ENCODE assay signal across 9 mouse cellular contexts in genomic region chr2:163253248-163254099, GRCm38 (mm10). TPM values are rescaled to one million over a fixed set of nuclear protein-coding genes. Genes with fewer than 3 reads are reported as not detected.
A peak's percentile ranks its signal among the peaks of the same experiment; 100 is the strongest.
DNase-seq lines count a peak whose midpoint lies in the region; ATAC-seq and TF ChIP-seq lines count a peak whose summit lies in the region.
"Had no signal": no experiment of that assay in that cellular context is flagged by ENCODE, and none has a peak within 500 bp of the region (broad histone marks: within the 10 kb centered on the region; RNA-seq: fewer than 3 reads in every experiment).

No protein-coding gene starts in this region.

- no peaks in the 10 kb centered on the region for H3K4me1 ChIP-seq in heart, postnatal 0 days (ENCODE audit: control insufficient read depth, insufficient read depth)
- H3K4me1 ChIP-seq in hindbrain, embryonic 15.5 days (replicated peaks), result peaks cover 12% of the 10 kb centered on the region
- no peaks in the 10 kb centered on the region for H3K4me1 ChIP-seq in neural tube, embryonic 14.5 days (ENCODE audit: control insufficient read depth, insufficient read depth, low read length)

- no peaks in the 10 kb centered on the region for H3K27me3 ChIP-seq in heart, postnatal 0 days (ENCODE audit: control insufficient read depth, insufficient read depth, low read length)
- 0 out of 2 replicates have a peak, but pooled peaks cover 2% of the 10 kb centered on the region for H3K27me3 ChIP-seq in hindbrain, embryonic 15.5 days
- no peaks in the 10 kb centered on the region; the same call in 1 of the 2 replicates for H3K27me3 ChIP-seq in neural tube, embryonic 14.5 days (ENCODE audit: control insufficient read depth, insufficient read depth, low read length)

- no peak for DNase-seq in heart, postnatal 0 days (ENCODE audit: low spot score)
- DNase-seq in heart, adult 8-10 months (ENCODE audit: low spot score), result no peak
- DNase-seq in CD4-positive, CD25-positive, alpha-beta regulatory T cell, adult 2 months (ENCODE audit: low read depth, low spot score), result peak; percentile 67
- DNase-seq in adrenal gland, postnatal 10 days, result no peak
- no peak for DNase-seq in right cerebral cortex, postnatal 4 days
- no peak for DNase-seq in embryo, embryonic 9.5 days (ENCODE audit: extremely low spot score)

- 65% methylated on average over 22 of the region's 22 CpGs for WGBS in heart, postnatal 0 days
- 57% methylated on average over 22 of the region's 22 CpGs for WGBS in hindbrain, embryonic 15.5 days
- 67% methylated on average over 22 of the region's 22 CpGs for WGBS in neural tube, embryonic 14.5 days

- no peak overlapping the region for H3K4me3 ChIP-seq in heart, postnatal 0 days (ENCODE audit: low read depth, low read length)
- no peak overlapping the region for H3K4me3 ChIP-seq in hindbrain, embryonic 15.5 days
- no peak overlapping the region for H3K4me3 ChIP-seq in neural tube, embryonic 14.5 days (ENCODE audit: low read depth, low read length)

- no peaks in the 10 kb centered on the region for H3K9me3 ChIP-seq in heart, postnatal 0 days (replicated peaks; ENCODE audit: control insufficient read depth, low read length)
- H3K9me3 ChIP-seq in hindbrain, embryonic 15.5 days, result no peaks in the 10 kb centered on the region
- H3K9me3 ChIP-seq in neural tube, embryonic 14.5 days (ENCODE audit: control insufficient read depth, low read length), result no peaks in the 10 kb centered on the region

- no peaks in the 10 kb centered on the region for H3K36me3 ChIP-seq in heart, postnatal 0 days (replicated peaks; ENCODE audit: control insufficient read depth, insufficient read depth, low read length)
- no peaks in the 10 kb centered on the region for H3K36me3 ChIP-seq in hindbrain, embryonic 15.5 days
- H3K36me3 ChIP-seq in neural tube, embryonic 14.5 days (ENCODE audit: control insufficient read depth, insufficient read depth, low read length), result no peaks in the 10 kb centered on the region

- H3K27ac ChIP-seq in heart, postnatal 0 days (ENCODE audit: low read depth), result no peak overlapping the region; the same call in 1 of the 2 replicates
- peak overlapping the region; percentile 71 for H3K27ac ChIP-seq in hindbrain, embryonic 15.5 days (replicated peaks)
- H3K27ac ChIP-seq in neural tube, embryonic 14.5 days (ENCODE audit: low read depth, low read length), result peak overlapping the region; percentile 58; the same call in 1 of the 2 replicates

- peak overlapping the region; percentile 30; the same call in 1 of the 2 replicates for H3K4me2 ChIP-seq in heart, postnatal 0 days (ENCODE audit: low read depth, low read length)
- no peak overlapping the region for H3K4me2 ChIP-seq in hindbrain, embryonic 15.5 days
- no peak overlapping the region for H3K4me2 ChIP-seq in neural tube, embryonic 14.5 days (ENCODE audit: low read depth, low read length)

- TF ChIP-seq CTCF in heart, postnatal 0 days (IDR thresholded peaks at IDR 0.05; ENCODE audit: low read depth), result no peak

- no peak overlapping the region for H3K9ac ChIP-seq in heart, postnatal 0 days (replicated peaks; ENCODE audit: low read depth, low read length)
- H3K9ac ChIP-seq in hindbrain, embryonic 15.5 days, result no peak overlapping the region
- no peak overlapping the region for H3K9ac ChIP-seq in neural tube, embryonic 14.5 days (replicated peaks; ENCODE audit: low read depth, low read length)

- TF ChIP-seq EP300 in heart, postnatal 0 days (IDR thresholded peaks at IDR 0.05; ENCODE audit: low read depth), result no peak

- ATAC-seq in heart, postnatal 0 days (ENCODE audit: insufficient read depth, low read depth), result no peak
- no peak for ATAC-seq in hindbrain, embryonic 15.5 days (ENCODE audit: low FRiP score, low read depth)
- no peak for ATAC-seq in neural tube, embryonic 14.5 days (ENCODE audit: low read depth)

RNA-seq across cellular contexts. Expression of gene Tox2, which starts 50.5 kb away (rescaled TPM):
- 0.19 and 1.0 TPM in 2 replicates for total RNA-seq in heart, postnatal 0 days (2014; rRNA removed; ENCODE audit: low replicate concordance)
- 1.2 and 1.7 TPM in 2 replicates for polyA plus RNA-seq in heart, postnatal 0 days (2015; fragmentation: Nextera tagmentation; extraction: Ambion mirVana)
- 1 to 10 TPM in 2 of 4 experiments, under 1 TPM in 2; 0.66 to 2.7 (median 1.0) TPM for total RNA-seq in heart, adult 8-10 months (2022)
- 26.1 and 32.2 TPM in 2 replicates for polyA plus RNA-seq in hindbrain, embryonic 15.5 days (2015; fragmentation: Nextera tagmentation; extraction: Ambion mirVana)
- 24.1 and 24.2 TPM in 2 replicates for polyA plus RNA-seq in neural tube, embryonic 14.5 days (2014; fragmentation: Nextera tagmentation; extraction: Ambion mirVana)
- 1 to 10 TPM; 3.9 to 5.0 TPM for total RNA-seq in adrenal gland, postnatal 10 days (2021)
- total RNA-seq: MEL had no signal
